Mouse (Mus musculus): ENCODE data around the gene Iqschfp. TPM values are rescaled to one million over a fixed set of nuclear protein-coding genes. Genes with fewer than 3 reads are reported as not detected.

Gene Iqschfp
- polyA plus RNA-seq, 1 experiment from 2014 or later = 4.7 TPM

GRCm38 (mm10) chr3:68296752-68297151, 404.7 kb downstream of the Iqschfp start:
- ATAC-seq (ENCODE audit: low read depth) = no peak
- Histone ChIP-seq H3K27me3 (ENCODE audit: control insufficient read depth, insufficient read depth, low read length) (no peaks in the 10 kb centered on the region), H3K9ac (replicated peaks; ENCODE audit: low read depth, low read length) (no peak overlapping the region), H3K36me3 (ENCODE audit: control insufficient read depth, insufficient read depth, low read length) (no peaks in the 10 kb centered on the region), H3K27ac (ENCODE audit: low read depth, low read length) (no peak overlapping the region), H3K4me3 (ENCODE audit: low read depth, low read length) (no peak overlapping the region), H3K4me1 (ENCODE audit: control insufficient read depth, insufficient read depth, low read length) (no peaks in the 10 kb centered on the region), H3K9me3 (ENCODE audit: control insufficient read depth, low read length) (no peaks in the 10 kb centered on the region), H3K4me2 (ENCODE audit: low read depth, low read length) (no peak overlapping the region)
- WGBS = 88% methylated on average over 7 of the region's 7 CpGs

- H3K36me3 ChIP-seq (ENCODE audit: control insufficient read depth, insufficient read depth, low read length) = no peaks in the 10 kb centered on the region
- H3K4me2 ChIP-seq (ENCODE audit: low read depth, low read length) = no peak overlapping the region
- no peak for ATAC-seq (ENCODE audit: low read depth)
- H3K4me1 ChIP-seq (ENCODE audit: control insufficient read depth, insufficient read depth, low read length) = no peaks in the 10 kb centered on the region
- no peak overlapping the region for H3K27ac ChIP-seq (ENCODE audit: low read depth, low read length)
- H3K27me3 ChIP-seq (ENCODE audit: control insufficient read depth, insufficient read depth, low read length) = no peaks in the 10 kb centered on the region
- H3K4me3 ChIP-seq (ENCODE audit: low read depth, low read length) = no peak overlapping the region
- no peak overlapping the region for H3K9ac ChIP-seq (replicated peaks; ENCODE audit: low read depth, low read length)
- no peaks in the 10 kb centered on the region for H3K9me3 ChIP-seq (ENCODE audit: control insufficient read depth, low read length)
- WGBS = 3% methylated on average over 1 of the region's 1 CpGs
Observed at GRCm38 (mm10) chr3:68305647-68306046, 413.6 kb downstream of the Iqschfp start.

GRCm38 (mm10) chr3:68306726-68307125, 414.7 kb downstream of the Iqschfp start:
- no peak for ATAC-seq (ENCODE audit: low read depth)
- Histone ChIP-seq H3K27ac (ENCODE audit: low read depth, low read length) (no peak overlapping the region), H3K4me1 (ENCODE audit: control insufficient read depth, insufficient read depth, low read length) (no peaks in the 10 kb centered on the region), H3K4me3 (ENCODE audit: low read depth, low read length) (no peak overlapping the region), H3K4me2 (ENCODE audit: low read depth, low read length) (no peak overlapping the region), H3K36me3 (ENCODE audit: control insufficient read depth, insufficient read depth, low read length) (no peaks in the 10 kb centered on the region), H3K9me3 (ENCODE audit: control insufficient read depth, low read length) (no peaks in the 10 kb centered on the region), H3K9ac (replicated peaks; ENCODE audit: low read depth, low read length) (no peak overlapping the region), H3K27me3 (ENCODE audit: control insufficient read depth, insufficient read depth, low read length) (no peaks in the 10 kb centered on the region)
- 25% methylated on average over 4 of the region's 4 CpGs for WGBS

- 63% methylated on average over 6 of the region's 6 CpGs for WGBS
- no peak overlapping the region for H3K9ac ChIP-seq (replicated peaks; ENCODE audit: low read depth, low read length)
- H3K9me3 ChIP-seq (ENCODE audit: control insufficient read depth, low read length) = no peaks in the 10 kb centered on the region
- no peaks in the 10 kb centered on the region for H3K4me1 ChIP-seq (ENCODE audit: control insufficient read depth, insufficient read depth, low read length)
- H3K4me2 ChIP-seq (ENCODE audit: low read depth, low read length) = no peak overlapping the region
- H3K27ac ChIP-seq (ENCODE audit: low read depth, low read length) = no peak overlapping the region
- no peaks in the 10 kb centered on the region for H3K36me3 ChIP-seq (ENCODE audit: control insufficient read depth, insufficient read depth, low read length)
- H3K4me3 ChIP-seq (ENCODE audit: low read depth, low read length) = no peak overlapping the region
- H3K27me3 ChIP-seq (ENCODE audit: control insufficient read depth, insufficient read depth, low read length) = no peaks in the 10 kb centered on the region
- ATAC-seq (ENCODE audit: low read depth) = no peak
Observed at GRCm38 (mm10) chr3:68325575-68325974, 433.5 kb downstream of the Iqschfp start.

GRCm38 (mm10) chr3:68332515-68332914, 440.5 kb downstream of the Iqschfp start:
- H3K36me3 ChIP-seq (ENCODE audit: control insufficient read depth, insufficient read depth, low read length) = no peaks in the 10 kb centered on the region
- H3K27ac ChIP-seq (ENCODE audit: low read depth, low read length) = no peak overlapping the region
- H3K4me1 ChIP-seq (ENCODE audit: control insufficient read depth, insufficient read depth, low read length) = no peaks in the 10 kb centered on the region
- 43% methylated on average over 2 of the region's 2 CpGs for WGBS
- no peaks in the 10 kb centered on the region for H3K27me3 ChIP-seq (ENCODE audit: control insufficient read depth, insufficient read depth, low read length)
- ATAC-seq (ENCODE audit: low read depth) = no peak
- H3K4me2 ChIP-seq (ENCODE audit: low read depth, low read length) = no peak overlapping the region
- H3K4me3 ChIP-seq (ENCODE audit: low read depth, low read length) = no peak overlapping the region
- H3K9ac ChIP-seq (replicated peaks; ENCODE audit: low read depth, low read length) = no peak overlapping the region
- H3K9me3 ChIP-seq (ENCODE audit: control insufficient read depth, low read length) = no peaks in the 10 kb centered on the region

- ATAC-seq (ENCODE audit: low read depth) = no peak
- H3K4me1 ChIP-seq (ENCODE audit: control insufficient read depth, insufficient read depth, low read length) = no peaks in the 10 kb centered on the region
- no peaks in the 10 kb centered on the region for H3K27me3 ChIP-seq (ENCODE audit: control insufficient read depth, insufficient read depth, low read length)
- WGBS = 89% methylated on average over 4 of the region's 4 CpGs
- H3K27ac ChIP-seq (ENCODE audit: low read depth, low read length) = no peak overlapping the region
- no peaks in the 10 kb centered on the region for H3K36me3 ChIP-seq (ENCODE audit: control insufficient read depth, insufficient read depth, low read length)
- no peak overlapping the region for H3K9ac ChIP-seq (replicated peaks; ENCODE audit: low read depth, low read length)
- H3K4me2 ChIP-seq (ENCODE audit: low read depth, low read length) = no peak overlapping the region
- H3K4me3 ChIP-seq (ENCODE audit: low read depth, low read length) = no peak overlapping the region
- no peaks in the 10 kb centered on the region for H3K9me3 ChIP-seq (ENCODE audit: control insufficient read depth, low read length)
Observed at GRCm38 (mm10) chr3:68335501-68335900, 443.5 kb downstream of the Iqschfp start.

GRCm38 (mm10) chr3:68350624-68351023, 458.6 kb downstream of the Iqschfp start:
- Histone ChIP-seq H3K9ac (replicated peaks; ENCODE audit: low read depth, low read length) (no peak overlapping the region), H3K4me2 (ENCODE audit: low read depth, low read length) (no peak overlapping the region), H3K4me3 (ENCODE audit: low read depth, low read length) (no peak overlapping the region), H3K4me1 (ENCODE audit: control insufficient read depth, insufficient read depth, low read length) (0 out of 2 replicates have a peak, but pooled peaks cover 4% of the 10 kb centered on the region), H3K9me3 (ENCODE audit: control insufficient read depth, low read length) (no peaks in the 10 kb centered on the region), H3K36me3 (ENCODE audit: control insufficient read depth, insufficient read depth, low read length) (no peaks in the 10 kb centered on the region), H3K27me3 (ENCODE audit: control insufficient read depth, insufficient read depth, low read length) (no peaks in the 10 kb centered on the region), H3K27ac (ENCODE audit: low read depth, low read length) (no peak overlapping the region)
- peak; percentile 59; the same call in 1 of the 2 replicates for ATAC-seq (ENCODE audit: low read depth)
- 40% methylated on average over 6 of the region's 6 CpGs for WGBS

GRCm38 (mm10) chr3:68351461-68351860, 459.4 kb downstream of the Iqschfp start:
- 26% methylated on average over 3 of the region's 3 CpGs for WGBS
- ATAC-seq (ENCODE audit: low read depth) = no peak
- H3K36me3 ChIP-seq (ENCODE audit: control insufficient read depth, insufficient read depth, low read length) = no peaks in the 10 kb centered on the region
- no peak overlapping the region for H3K4me2 ChIP-seq (ENCODE audit: low read depth, low read length)
- H3K9ac ChIP-seq (replicated peaks; ENCODE audit: low read depth, low read length) = no peak overlapping the region
- H3K4me1 ChIP-seq (ENCODE audit: control insufficient read depth, insufficient read depth, low read length) = 0 out of 2 replicates have a peak, but pooled peaks cover 4% of the 10 kb centered on the region
- H3K9me3 ChIP-seq (ENCODE audit: control insufficient read depth, low read length) = no peaks in the 10 kb centered on the region
- H3K27me3 ChIP-seq (ENCODE audit: control insufficient read depth, insufficient read depth, low read length) = no peaks in the 10 kb centered on the region
- no peak overlapping the region for H3K27ac ChIP-seq (ENCODE audit: low read depth, low read length)
- no peak overlapping the region for H3K4me3 ChIP-seq (ENCODE audit: low read depth, low read length)

- Histone ChIP-seq H3K4me1 (ENCODE audit: control insufficient read depth, insufficient read depth, low read length) (0 out of 2 replicates have a peak, but pooled peaks cover 4% of the 10 kb centered on the region), H3K4me2 (ENCODE audit: low read depth, low read length) (no peak overlapping the region), H3K27ac (ENCODE audit: low read depth, low read length) (no peak overlapping the region), H3K9me3 (ENCODE audit: control insufficient read depth, low read length) (no peaks in the 10 kb centered on the region), H3K27me3 (ENCODE audit: control insufficient read depth, insufficient read depth, low read length) (no peaks in the 10 kb centered on the region), H3K4me3 (ENCODE audit: low read depth, low read length) (no peak overlapping the region), H3K36me3 (ENCODE audit: control insufficient read depth, insufficient read depth, low read length) (no peaks in the 10 kb centered on the region), H3K9ac (replicated peaks; ENCODE audit: low read depth, low read length) (no peak overlapping the region)
- 92% methylated on average over 7 of the region's 7 CpGs for WGBS
- ATAC-seq (ENCODE audit: low read depth) = no peak
Observed at GRCm38 (mm10) chr3:68352961-68353360, 460.9 kb downstream of the Iqschfp start.

All from neural tube, embryonic 14.5 days (tissue).